Mouse (Mus musculus) forebrain, embryonic 16.5 days (tissue): ENCODE measurements at regions not wholly inside any gene's neighbourhood (a gene's known extent, or its start where the extent isn't known, plus 50 kb on each side); places are given as distances from the start of the nearest gene placed in this dataset.
A peak's percentile ranks its signal among the peaks of the same experiment; 100 is the strongest.

Experiments used
- ATAC-seq: fragments of 200-750 bp; cut with Nextera tagmentation; 2 replicates; pipeline ENCODE4 v1.8.0; 2017; ENCODE audit warnings: mild to moderate bottlenecking, moderate library complexity
- H3K27ac ChIP-seq: fragments of 300-500 bp; sonication (generic); 2 replicates; pipeline ENCODE4 v1.5.1; 2014; ENCODE audit warnings: low read length, control low read depth
- H3K27me3 ChIP-seq: fragments of 300-500 bp; sonication (generic); replicated peaks from 2 replicates; pipeline ENCODE4 v1.6.1; 2014; ENCODE audit warnings: low read length; ENCODE audit not compliant: control insufficient read depth, insufficient read depth
- H3K36me3 ChIP-seq: fragments of 300-500 bp; sonication (generic); 2 replicates; pipeline ENCODE4 v1.6.1; 2014; ENCODE audit not compliant: control insufficient read depth, insufficient read depth
- H3K4me1 ChIP-seq: fragments of 300-500 bp; sonication (generic); replicated peaks from 2 replicates; pipeline ENCODE4 v1.6.1; 2014; ENCODE audit warnings: low read length; ENCODE audit not compliant: control insufficient read depth, insufficient read depth
- H3K4me2 ChIP-seq: fragments of 300-500 bp; sonication (generic); 2 replicates; pipeline ENCODE4 v1.6.1; 2014; ENCODE audit warnings: mild to moderate bottlenecking, low read length, control low read depth
- H3K4me3 ChIP-seq: fragments of 300-500 bp; sonication (generic); replicated peaks from 2 replicates; pipeline ENCODE4 v1.5.1; 2014; ENCODE audit warnings: mild to moderate bottlenecking, low read length, control low read depth
- H3K9ac ChIP-seq: fragments of 300-500 bp; sonication (generic); replicated peaks from 2 replicates; pipeline ENCODE4 v1.6.1; 2014; ENCODE audit warnings: low read depth, low read length, control low read depth
- H3K9me3 ChIP-seq: fragments of 300-500 bp; sonication (generic); 2 replicates; pipeline ENCODE4 v1.6.1; 2016; ENCODE audit warnings: low read length; ENCODE audit not compliant: control insufficient read depth
- WGBS: fragments of 180-500 bp; shearing (Covaris S2); extraction: QIAGEN DNeasy Blood & Tissue Kit; methylation state at CpG from one replicate; pipeline ENCODE4 v1.1.7; 2014; 5-methylcytosine and 5-hydroxymethylcytosine counted together

DNA sequence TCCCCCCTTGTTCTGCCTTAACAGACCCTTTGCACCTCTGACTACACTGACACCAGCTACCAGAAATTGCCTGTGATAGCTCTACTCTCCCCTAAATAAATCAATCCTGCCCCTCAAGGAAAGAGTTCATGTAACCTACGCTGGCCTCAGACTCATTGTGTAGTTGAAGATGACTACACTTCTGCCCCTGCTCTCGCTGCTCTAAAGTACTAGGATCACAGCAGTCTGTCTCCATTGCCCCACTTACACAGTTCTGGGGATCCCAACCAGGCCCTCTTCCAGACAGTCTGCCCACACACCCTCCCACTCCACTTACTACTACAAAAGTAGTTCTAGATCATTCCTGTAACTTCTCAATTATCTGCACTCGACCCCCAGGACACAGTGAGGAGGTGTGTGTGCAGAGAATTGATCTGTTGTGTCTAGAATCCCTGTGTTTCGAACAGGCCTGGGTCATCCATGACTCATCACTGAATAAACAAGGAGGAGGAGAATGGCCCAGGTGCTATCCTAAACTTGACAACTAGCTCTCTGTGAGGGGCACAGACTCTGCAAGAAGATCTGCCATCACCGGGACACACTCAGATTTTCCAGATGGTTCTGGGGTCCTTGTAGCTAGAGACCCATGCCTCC lies 160.1 kb upstream of the Dynlrb2 start:
- 85% methylated on average over 5 of the region's 5 CpGs for WGBS
- ATAC-seq = no peak

GRCm38 (mm10) chr8:116343534-116343933 lies 161.2 kb upstream of the Dynlrb2 start:
- H3K4me3 ChIP-seq = no peak overlapping the region
- H3K36me3 ChIP-seq = no peaks in the 10 kb centered on the region
- no peak overlapping the region for H3K27ac ChIP-seq
- ATAC-seq = no peak
- no peaks in the 10 kb centered on the region for H3K9me3 ChIP-seq
- H3K4me1 ChIP-seq = no peaks in the 10 kb centered on the region
- H3K4me2 ChIP-seq = no peak overlapping the region
- no peak overlapping the region for H3K9ac ChIP-seq
- no peaks in the 10 kb centered on the region for H3K27me3 ChIP-seq
- 71% methylated on average over 5 of the region's 5 CpGs for whole genome bisulfite sequencing

More for the DNA sequence above, 160.1 kb upstream of the Dynlrb2 start:
- no peaks in the 10 kb centered on the region for H3K9me3 ChIP-seq
- no peaks in the 10 kb centered on the region for H3K4me1 ChIP-seq
- no peak overlapping the region for H3K9ac ChIP-seq
- H3K27me3 ChIP-seq = no peaks in the 10 kb centered on the region
- no peak overlapping the region for H3K27ac ChIP-seq
- H3K36me3 ChIP-seq = no peaks in the 10 kb centered on the region
- H3K4me2 ChIP-seq = no peak overlapping the region
- no peak overlapping the region for H3K4me3 ChIP-seq

DNA sequence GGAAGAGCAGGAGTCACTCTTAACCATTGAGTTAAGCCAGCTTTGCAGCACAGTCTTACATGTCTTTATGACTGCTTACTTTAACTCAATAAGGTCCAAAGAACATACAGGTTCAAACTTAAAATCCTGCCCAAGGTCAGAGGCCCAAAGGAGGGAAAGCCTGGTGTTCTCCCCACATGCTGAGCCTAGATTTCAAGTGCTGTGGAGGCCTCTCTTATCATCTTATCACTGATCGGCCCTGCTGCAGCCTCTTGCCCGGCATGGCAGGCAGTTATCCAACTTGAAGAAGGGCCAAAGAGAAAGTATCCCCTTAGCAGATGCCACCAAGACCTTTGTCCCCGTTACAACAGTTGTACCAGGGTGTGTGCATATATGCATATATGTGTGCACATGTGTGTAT lies 170.0 kb upstream of the Dynlrb2 start:
- no peaks in the 10 kb centered on the region for H3K4me1 ChIP-seq
- H3K9me3 ChIP-seq = no peaks in the 10 kb centered on the region
- 92% methylated on average over 3 of the region's 3 CpGs for WGBS
- no peaks in the 10 kb centered on the region for H3K36me3 ChIP-seq
- no peak overlapping the region for H3K27ac ChIP-seq
- no peak for ATAC-seq
- H3K9ac ChIP-seq = no peak overlapping the region
- H3K4me2 ChIP-seq = no peak overlapping the region
- H3K4me3 ChIP-seq = no peak overlapping the region
- H3K27me3 ChIP-seq = no peaks in the 10 kb centered on the region

GRCm38 (mm10) chr8:116334101-116334500 lies 170.7 kb upstream of the Dynlrb2 start:
- H3K27me3 ChIP-seq = no peaks in the 10 kb centered on the region
- no peaks in the 10 kb centered on the region for H3K36me3 ChIP-seq
- H3K9me3 ChIP-seq = no peaks in the 10 kb centered on the region
- no peak overlapping the region for H3K27ac ChIP-seq
- no peaks in the 10 kb centered on the region for H3K4me1 ChIP-seq
- H3K4me3 ChIP-seq = no peak overlapping the region
- no peak overlapping the region for H3K9ac ChIP-seq
- no peak overlapping the region for H3K4me2 ChIP-seq
- WGBS = 83% methylated on average over 3 of the region's 3 CpGs
- no peak for ATAC-seq

- Histone ChIP-seq H3K4me2 (no peak overlapping the region), H3K4me1 (0 out of 2 replicates have a peak, but pooled peaks cover 2% of the 10 kb centered on the region), H3K9me3 (no peaks in the 10 kb centered on the region), H3K27me3 (no peaks in the 10 kb centered on the region), H3K36me3 (no peaks in the 10 kb centered on the region), H3K9ac (no peak overlapping the region), H3K27ac (no peak overlapping the region), H3K4me3 (no peak overlapping the region)
- 86% methylated on average over 13 of the region's 13 CpGs for WGBS
- no peak for ATAC-seq
Observed at GRCm38 (mm10) chr8:116320014-116320680, 184.6 kb upstream of the Dynlrb2 start.

DNA sequence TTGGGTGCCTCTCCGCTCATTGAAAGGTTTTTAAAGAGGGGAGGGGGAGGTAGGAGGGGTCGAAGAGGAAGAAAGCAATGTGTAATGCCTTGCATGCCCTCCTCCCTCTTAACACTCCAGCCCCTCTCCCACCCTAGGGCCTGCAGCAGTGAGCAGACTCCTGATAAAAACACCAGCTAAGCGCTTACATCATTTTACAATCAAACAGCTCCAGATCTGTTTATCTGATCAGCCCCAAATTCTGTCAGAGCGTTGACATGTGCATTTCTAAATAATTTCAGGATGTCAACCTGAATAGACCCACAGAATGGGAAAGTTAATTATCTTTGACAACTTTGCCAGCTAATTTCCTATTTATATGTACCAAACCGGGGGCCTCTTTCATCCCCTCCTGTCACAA lies 189.4 kb upstream of the Dynlrb2 start:
- ATAC-seq = peak; percentile 82
- Histone ChIP-seq H3K9ac (no peak overlapping the region), H3K4me1 (0 out of 2 replicates have a peak, but pooled peaks cover 5% of the 10 kb centered on the region), H3K27me3 (no peaks in the 10 kb centered on the region), H3K9me3 (no peaks in the 10 kb centered on the region), H3K4me3 (no peak overlapping the region), H3K36me3 (no peaks in the 10 kb centered on the region), H3K27ac (no peak overlapping the region), H3K4me2 (no peak overlapping the region)
- WGBS = 27% methylated on average over 5 of the region's 5 CpGs

DNA sequence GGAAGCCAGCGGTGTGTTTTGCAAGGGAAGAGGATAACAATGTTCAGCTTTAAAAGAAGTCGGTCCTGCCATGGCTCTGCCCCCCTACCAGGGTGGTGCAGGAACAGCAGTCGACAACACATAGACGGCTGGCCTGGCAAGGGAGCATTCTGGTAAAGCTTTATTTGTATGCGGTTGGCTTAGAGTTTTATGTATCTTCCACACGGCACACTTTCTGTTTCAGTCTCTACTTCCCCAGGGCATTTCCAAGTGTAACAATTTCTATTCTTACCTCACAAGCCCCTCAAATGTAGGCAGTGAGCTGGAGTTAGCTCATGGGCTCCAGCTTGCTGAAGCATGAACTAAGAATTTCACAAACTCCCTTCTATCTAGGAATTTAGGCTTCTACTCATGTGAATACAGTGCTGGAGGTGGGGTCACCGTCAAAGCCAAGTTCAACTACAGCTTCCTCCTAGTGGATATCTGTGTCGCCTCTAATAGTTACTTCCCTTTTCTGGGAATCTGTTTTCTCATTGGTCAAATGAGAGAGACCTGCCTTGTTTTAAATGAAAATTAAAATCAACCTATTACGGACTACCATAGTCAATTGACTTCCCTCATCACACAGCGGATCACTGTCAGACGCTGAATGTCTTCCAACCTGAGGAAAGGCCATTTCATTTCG lies 190.2 kb upstream of the Dynlrb2 start:
- H3K4me3 ChIP-seq = no peak overlapping the region
- H3K9me3 ChIP-seq = no peaks in the 10 kb centered on the region
- H3K4me2 ChIP-seq = no peak overlapping the region
- no peak overlapping the region for H3K9ac ChIP-seq
- H3K4me1 ChIP-seq = 0 out of 2 replicates have a peak, but pooled peaks cover 5% of the 10 kb centered on the region
- H3K27ac ChIP-seq = no peak overlapping the region
- H3K27me3 ChIP-seq = no peaks in the 10 kb centered on the region
- 87% methylated on average over 12 of the region's 12 CpGs for WGBS
- H3K36me3 ChIP-seq = no peaks in the 10 kb centered on the region
- ATAC-seq = no peak

DNA sequence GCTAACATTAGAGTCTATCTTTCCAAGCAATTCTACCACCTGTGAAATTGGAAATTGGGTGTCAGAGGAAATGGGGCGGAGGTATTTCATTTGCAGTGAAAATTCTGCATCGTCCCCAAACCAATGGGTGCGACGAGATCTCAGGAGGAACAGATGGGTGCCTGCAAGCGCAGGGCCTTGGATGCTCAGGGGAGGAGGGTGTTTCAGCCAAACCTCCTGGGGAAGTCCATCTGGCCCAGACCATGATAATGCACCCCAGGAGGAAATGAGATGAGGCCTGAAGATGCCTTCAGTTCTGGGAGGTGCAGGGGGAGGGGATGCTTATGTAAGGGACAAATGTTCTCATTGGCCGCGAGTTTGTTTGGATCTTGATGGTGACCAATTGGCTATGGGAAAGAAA lies 205.9 kb upstream of the Dynlrb2 start:
- Histone ChIP-seq H3K4me1 (no peaks in the 10 kb centered on the region), H3K4me2 (no peak overlapping the region), H3K36me3 (no peaks in the 10 kb centered on the region), H3K27me3 (no peaks in the 10 kb centered on the region), H3K9me3 (no peaks in the 10 kb centered on the region), H3K4me3 (no peak overlapping the region), H3K9ac (no peak overlapping the region), H3K27ac (no peak overlapping the region)
- ATAC-seq = no peak
- 80% methylated on average over 7 of the region's 7 CpGs for WGBS

DNA sequence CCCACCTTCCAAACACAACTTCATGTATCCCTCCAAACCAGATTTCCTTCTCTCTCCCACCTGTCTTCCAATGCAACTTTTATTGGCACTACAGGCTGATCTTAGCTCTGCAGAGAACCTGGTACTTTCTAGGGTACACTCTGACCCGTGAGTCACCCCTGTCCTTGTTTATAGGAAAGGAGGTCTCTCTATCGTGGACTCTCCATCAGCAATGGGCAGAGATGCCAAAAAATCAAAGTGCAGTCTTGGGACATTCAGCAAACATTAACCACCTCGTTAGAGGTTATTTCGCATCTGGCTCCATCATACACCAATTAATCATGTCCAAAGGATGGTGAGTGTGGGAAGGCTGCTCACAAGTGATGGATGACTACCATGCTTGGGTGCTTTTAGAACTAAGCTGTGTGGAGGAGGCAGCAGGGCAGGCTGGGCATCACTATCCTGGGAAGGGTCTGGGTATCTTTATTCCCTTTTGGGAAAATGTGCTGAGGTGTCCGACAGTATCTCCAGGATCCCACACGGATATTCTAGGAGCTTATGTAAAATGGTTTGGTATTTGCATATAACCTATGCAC lies 214.0 kb upstream of the Dynlrb2 start:
- Histone ChIP-seq H3K9me3 (no peaks in the 10 kb centered on the region), H3K27me3 (no peaks in the 10 kb centered on the region), H3K9ac (no peak overlapping the region), H3K4me3 (no peak overlapping the region), H3K4me1 (no peaks in the 10 kb centered on the region), H3K36me3 (no peaks in the 10 kb centered on the region), H3K27ac (no peak overlapping the region), H3K4me2 (no peak overlapping the region)
- ATAC-seq = no peak
- 89% methylated on average over 6 of the region's 6 CpGs for WGBS
